Mouse (Mus musculus): Measurements from ENCODE around the gene Gm9970.

- TF ChIP-seq POLR2A (IDR thresholded peaks at IDR 0.05; ENCODE audit: control insufficient read depth, extremely low read depth, insufficient read depth, low read length, poor library complexity) (no peak), CTCF (IDR thresholded peaks at IDR 0.05; ENCODE audit: borderline replicate concordance, control insufficient read depth, extremely low read depth, insufficient read depth, low read length, poor library complexity) (no peak)
These were observed 14.3 kb upstream of the Gm9970 start for GRCm38 (mm10) chr5:31255381-31255780.

Data from thymus, adult 2 months (tissue).